Mouse (Mus musculus) left cerebral cortex, adult 2 months (tissue): Measurements from ENCODE around the gene Ccer2. TPM values are rescaled to one million over a fixed set of nuclear protein-coding genes. Genes with fewer than 3 reads are reported as not detected.

ENCODE experiments used
- DNase-seq, 2 experiments: peaks; one replicate each; pipeline ENCODE4 v3.0.0; 2021 to 2022; ENCODE audit warnings: low spot score in 2 of 2, mixed read lengths in 1 of 2; ENCODE audit errors: extremely low spot score in 1 of 2
- H3K27ac ChIP-seq: fragments of 200-600 bp; 2 replicates; pipeline ENCODE4 v1.8.1; 2022
- H3K4me3 ChIP-seq: fragments of 200-600 bp; 2 replicates; pipeline ENCODE4 v1.8.1; 2022
- CTCF ChIP-seq: fragments of 200-600 bp; IDR thresholded peaks from 2 replicates; pipeline ENCODE4 v1.8.1; 2022; ENCODE audit warnings: antibody characterized with exemption, mild to moderate bottlenecking, moderate library complexity
- intact Hi-C: fragments of 180-260 bp; cut with DNase I; formaldehyde crosslinking; loops from one replicate; pipeline ENCODE4 v1.15.1; 2025
- long read RNA-seq, 2 experiments: library from polyadenylated mRNA; stranded (forward); transcript quantifications; one replicate each; pipeline ENCODE4 v2.0.0; 2021; ENCODE audit warnings: borderline mapping rate in 2 of 2
- total RNA-seq, 2 experiments: library from RNA; stranded (reverse); gene quantifications; 2 replicates each; pipeline ENCODE4 v1.2.3; 2021

Ccer2 gene
- 1 to 10 TPM; 1.0 to 1.9 TPM for total RNA-seq
- long read RNA-seq, experiment 1, partial matches to known transcripts, result 1 of 2 reads
- long read RNA-seq, experiment 1, other reads (novel, unspliced or antisense), result 1 of 2 reads
- long read RNA-seq, experiment 2, result 0 reads

GRCm38 (mm10) chr7:28756079-28756478 is at the start of gene Ccer2:
Gene Ccer2 (plus strand): TSS chr7:28756174.
- peak within 1 kb of the TSS; percentile 19; the same call in 1 of the 2 replicates for H3K4me3 ChIP-seq
- DNase-seq, result no peak
- intact Hi-C loops, result no loop called here
- no peak within 1 kb of the TSS for H3K27ac ChIP-seq
- no peak for TF ChIP-seq CTCF

- no peak overlapping the region for H3K27ac ChIP-seq
- intact Hi-C loops, result no loop called here
- DNase-seq, result no peak
- TF ChIP-seq CTCF, result no peak
- no peak overlapping the region for H3K4me3 ChIP-seq
These were observed 46.5 kb upstream of the Ccer2 start for GRCm38 (mm10) chr7:28709454-28709853.

- intact Hi-C loops, result no loop called here
- Histone ChIP-seq H3K27ac (no peak overlapping the region), H3K4me3 (no peak overlapping the region)
- DNase-seq, result no peak
- TF ChIP-seq CTCF, result peak; percentile 17
These were observed 45.0 kb upstream of the Ccer2 start for GRCm38 (mm10) chr7:28710962-28711361.

GRCm38 (mm10) chr7:28714667-28715066 is 41.3 kb upstream of the Ccer2 start:
- DNase-seq, result peak in 1 of 2 experiments; percentile 41
- TF ChIP-seq CTCF, result no peak
- Histone ChIP-seq H3K27ac (no peak overlapping the region), H3K4me3 (no peak overlapping the region)
- intact Hi-C loops, result no loop called here

- no peak overlapping the region for H3K27ac ChIP-seq
- intact Hi-C loops, result no loop called here
- H3K4me3 ChIP-seq, result no peak overlapping the region
- no peak for DNase-seq
- peak; percentile 10 for TF ChIP-seq CTCF
These were observed 40.4 kb upstream of the Ccer2 start for GRCm38 (mm10) chr7:28715598-28715997.

GRCm38 (mm10) chr7:28716590-28717281 is 39.2 kb upstream of the Ccer2 start, which contains the start of gene Fbxo17:
Gene Fbxo17 (plus strand): TSS chr7:28716804.
- TF ChIP-seq CTCF, result peak; percentile 41
- intact Hi-C loops, result no loop called here

GRCm38 (mm10) chr7:28717726-28718125 is 38.2 kb upstream of the Ccer2 start:
- intact Hi-C loops, result no loop called here
- TF ChIP-seq CTCF, result no peak
- H3K27ac ChIP-seq, result no peak overlapping the region
- no peak for DNase-seq
- no peak overlapping the region for H3K4me3 ChIP-seq

More at GRCm38 (mm10) chr7:28716590-28717281, 39.2 kb upstream of the Ccer2 start, which contains the start of gene Fbxo17:
- Histone ChIP-seq H3K27ac (no peak within 1 kb of the TSS), H3K4me3 (peak within 1 kb of the TSS; percentile 53)
- DNase-seq, result no peak

- no peak for DNase-seq
- no peak for TF ChIP-seq CTCF
- intact Hi-C loops, result no loop called here
These were observed 36.8 kb upstream of the Ccer2 start for GRCm38 (mm10) chr7:28719159-28719558.

GRCm38 (mm10) chr7:28719650-28720049 is 36.3 kb upstream of the Ccer2 start:
- TF ChIP-seq CTCF, result no peak
- no peak overlapping the region for H3K4me3 ChIP-seq
- H3K27ac ChIP-seq, result no peak overlapping the region
- intact Hi-C loops, result no loop called here
- no peak for DNase-seq

More at GRCm38 (mm10) chr7:28719159-28719558, 36.8 kb upstream of the Ccer2 start:
- H3K27ac ChIP-seq, result no peak overlapping the region
- no peak overlapping the region for H3K4me3 ChIP-seq

GRCm38 (mm10) chr7:28720753-28721537 is 35.0 kb upstream of the Ccer2 start:
- H3K27ac ChIP-seq, result no peak overlapping the region
- TF ChIP-seq CTCF, result no peak
- intact Hi-C loops, result no loop called here
- no peak for DNase-seq
- no peak overlapping the region for H3K4me3 ChIP-seq

- intact Hi-C loops, result no loop called here
- no peak; the same call in 1 of the 2 replicates for TF ChIP-seq CTCF
- Histone ChIP-seq H3K27ac (no peak overlapping the region), H3K4me3 (no peak overlapping the region)
- DNase-seq, result no peak
These were observed 33.9 kb upstream of the Ccer2 start for GRCm38 (mm10) chr7:28722079-28722478.

- Histone ChIP-seq H3K27ac (no peak overlapping the region), H3K4me3 (no peak overlapping the region)
- DNase-seq, result no peak
- intact Hi-C loops, result loop anchor here (5.0 kb wide), 1 partner anchor 157 kb away; no protein-coding TSS in a partner anchor
- TF ChIP-seq CTCF, result no peak
These were observed 31.4 kb upstream of the Ccer2 start for GRCm38 (mm10) chr7:28724613-28725012.
